15 mouse cellular contexts compared by ENCODE assay signal in the genomic region with DNA sequence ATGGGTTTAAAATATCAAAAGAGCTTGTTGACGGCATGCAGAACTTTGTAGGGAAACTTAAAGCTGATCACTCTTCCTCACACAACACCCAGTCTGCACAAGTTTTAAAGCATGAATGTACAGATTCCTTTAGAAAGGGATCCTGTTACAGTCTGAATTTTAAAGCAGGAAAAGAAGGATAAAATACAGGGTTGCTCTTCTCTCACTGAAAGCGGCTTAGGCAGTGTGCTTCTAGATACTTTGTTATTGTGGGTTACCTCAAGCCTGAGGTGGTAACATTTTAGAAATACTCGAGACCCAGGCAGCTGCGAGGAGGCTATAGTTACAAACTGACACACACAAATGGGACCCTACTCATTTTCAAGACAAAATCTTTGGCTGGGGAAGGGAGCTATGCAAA.
"Had no signal": no experiment of that assay in that cellular context is flagged by ENCODE, and none has a peak within 500 bp of the region (broad histone marks: within the 10 kb centered on the region; RNA-seq: fewer than 3 reads in every experiment).

No protein-coding gene starts in this region.

- H3K4me3 ChIP-seq: midbrain, embryonic 10.5 days; midbrain, embryonic 12.5 days; neural tube, embryonic 12.5 days; stomach, embryonic 15.5 days had no signal

- H3K9ac ChIP-seq: lung, embryonic 14.5 days; midbrain, embryonic 12.5 days; neural tube, embryonic 12.5 days; stomach, embryonic 15.5 days had no signal

- DNase-seq: lung, adult 18-20 months; lung, embryonic 14.5 days; lung, postnatal 10 days; lung, postnatal 4 days; midbrain, embryonic 14.5 days; right cerebral cortex, postnatal 14 days; thymus, adult 2 months; thymus, postnatal 25 days; thymus, postnatal 4 days had no signal

- ATAC-seq: midbrain, embryonic 16.5 days had no signal

- H3K4me1 ChIP-seq: midbrain, embryonic 12.5 days; neural tube, embryonic 12.5 days; stomach, embryonic 15.5 days had no signal

- H3K27ac ChIP-seq: midbrain, embryonic 10.5 days; midbrain, embryonic 12.5 days; neural tube, embryonic 12.5 days; stomach, embryonic 15.5 days; stomach, postnatal 0 days had no signal

- H3K4me2 ChIP-seq: lung, embryonic 14.5 days; midbrain, embryonic 12.5 days; neural tube, embryonic 12.5 days; stomach, embryonic 15.5 days had no signal

- H3K36me3 ChIP-seq: midbrain, embryonic 10.5 days; midbrain, embryonic 12.5 days; stomach, embryonic 15.5 days had no signal

- H3K9me3 ChIP-seq: midbrain, embryonic 10.5 days; midbrain, embryonic 12.5 days; neural tube, embryonic 12.5 days; stomach, embryonic 15.5 days had no signal
